Mouse (Mus musculus) forebrain, embryonic 14.5 days (tissue): Measurements from ENCODE around the gene Phf21a. TPM values are rescaled to one million over a fixed set of nuclear protein-coding genes. Genes with fewer than 3 reads are reported as not detected.

Experiments
- ATAC-seq: fragments of 200-750 bp; cut with Nextera tagmentation; 2 replicates; pipeline ENCODE4 v1.8.0; 2017; ENCODE audit warnings: mild to moderate bottlenecking, moderate library complexity
- DNase-seq: peaks from one replicate; pipeline ENCODE4 v3.0.0-alpha.2; 2015; ENCODE audit warnings: low spot score
- H3K27ac ChIP-seq: fragments of 300-500 bp; sonication (generic); 2 replicates; pipeline ENCODE4 v1.5.1; 2014; ENCODE audit warnings: low read depth, mild to moderate bottlenecking, control low read depth, low read length, moderate library complexity
- H3K27me3 ChIP-seq: fragments of 300-500 bp; sonication (generic); replicated peaks from 2 replicates; pipeline ENCODE4 v1.6.1; 2014; ENCODE audit warnings: low read length, control low read depth, mixed read lengths; ENCODE audit not compliant: control insufficient read depth, insufficient read depth
- H3K36me3 ChIP-seq: fragments of 300-500 bp; sonication (generic); 2 replicates; pipeline ENCODE4 v1.6.1; 2014; ENCODE audit warnings: low read length, control low read depth; ENCODE audit not compliant: control insufficient read depth, insufficient read depth
- H3K4me1 ChIP-seq: fragments of 300-500 bp; sonication (generic); 2 replicates; pipeline ENCODE4 v1.6.1; 2014; ENCODE audit warnings: antibody characterized with exemption, low read length, control low read depth; ENCODE audit not compliant: control insufficient read depth, insufficient read depth
- H3K4me2 ChIP-seq: fragments of 300-500 bp; sonication (generic); 2 replicates; pipeline ENCODE4 v1.6.1; 2014; ENCODE audit warnings: mild to moderate bottlenecking, control low read depth, low read length
- H3K4me3 ChIP-seq: fragments of 300-500 bp; sonication (generic); 2 replicates; pipeline ENCODE4 v1.5.1; 2014; ENCODE audit warnings: low read depth, low read length, control low read depth
- H3K9ac ChIP-seq: fragments of 300-500 bp; sonication (generic); 2 replicates; pipeline ENCODE4 v1.6.1; 2014; ENCODE audit warnings: mild to moderate bottlenecking, low read length, control low read depth, moderate library complexity
- H3K9me3 ChIP-seq: fragments of 300-500 bp; sonication (generic); replicated peaks from 2 replicates; pipeline ENCODE4 v1.6.1; 2016; ENCODE audit warnings: low read length, control low read depth, mixed read lengths; ENCODE audit not compliant: control insufficient read depth
- WGBS: fragments of 180-500 bp; shearing (Covaris S2); extraction: QIAGEN DNeasy Blood & Tissue Kit; methylation state at CpG from one replicate; pipeline ENCODE4 v1.1.7; 2014; 5-methylcytosine and 5-hydroxymethylcytosine counted together
- polyA plus RNA-seq: library from polyadenylated mRNA; unstranded; fragments of >200 nt; fragmentation: Nextera tagmentation; extraction: Ambion mirVana; gene quantifications from 2 replicates; pipeline ENCODE4 v1.2.1, GENCODE M21; 2014

Phf21a gene
- polyA plus RNA-seq, 1 experiment from 2014 or later = 37.5 TPM

GRCm38 (mm10) chr2:92350686-92351085, 257.8 kb downstream of the Phf21a start:
- H3K27ac ChIP-seq = no peak overlapping the region
- no peaks in the 10 kb centered on the region for H3K4me1 ChIP-seq
- H3K27me3 ChIP-seq = no peaks in the 10 kb centered on the region
- H3K9me3 ChIP-seq = no peaks in the 10 kb centered on the region
- H3K9ac ChIP-seq = no peak overlapping the region
- peaks cover 75% of the 10 kb centered on the region for H3K36me3 ChIP-seq
- H3K4me3 ChIP-seq = no peak overlapping the region
- DNase-seq (no peak), ATAC-seq (no peak)
- no peak overlapping the region for H3K4me2 ChIP-seq
- 87% methylated on average over 5 of the region's 5 CpGs for WGBS

DNA sequence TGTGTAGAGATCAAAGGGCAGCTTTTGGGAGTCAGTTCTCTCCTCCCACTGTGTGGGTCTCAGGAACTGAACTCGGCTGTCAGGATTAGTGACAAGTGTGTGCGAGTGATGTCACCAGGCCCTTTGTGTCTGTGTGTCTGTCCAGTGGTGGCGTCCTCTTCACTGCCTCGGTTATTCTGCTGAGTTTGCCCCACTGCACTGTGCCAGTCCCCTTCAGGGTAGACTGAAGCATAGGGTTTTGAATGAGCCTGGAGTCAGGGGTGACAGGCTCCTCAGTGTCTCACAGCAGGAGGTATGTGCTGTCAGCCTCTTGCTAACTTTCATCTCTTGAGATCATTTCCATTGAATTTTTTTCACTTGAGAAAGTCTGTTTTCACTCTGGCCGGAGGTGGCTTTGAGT, 260.5 kb downstream of the Phf21a start:
- H3K9me3 ChIP-seq = no peaks in the 10 kb centered on the region
- no peak overlapping the region for H3K4me2 ChIP-seq
- ATAC-seq = no peak
- no peak overlapping the region for H3K27ac ChIP-seq
- 20% methylated on average over 5 of the region's 5 CpGs for WGBS
- peaks cover 81% of the 10 kb centered on the region for H3K36me3 ChIP-seq
- H3K4me3 ChIP-seq = no peak overlapping the region
- H3K9ac ChIP-seq = no peak overlapping the region
- DNase-seq = no peak
- H3K4me1 ChIP-seq = no peaks in the 10 kb centered on the region
- no peaks in the 10 kb centered on the region for H3K27me3 ChIP-seq

GRCm38 (mm10) chr2:92354224-92354623, 261.3 kb downstream of the Phf21a start:
- WGBS = 82% methylated on average over 6 of the region's 6 CpGs

DNA sequence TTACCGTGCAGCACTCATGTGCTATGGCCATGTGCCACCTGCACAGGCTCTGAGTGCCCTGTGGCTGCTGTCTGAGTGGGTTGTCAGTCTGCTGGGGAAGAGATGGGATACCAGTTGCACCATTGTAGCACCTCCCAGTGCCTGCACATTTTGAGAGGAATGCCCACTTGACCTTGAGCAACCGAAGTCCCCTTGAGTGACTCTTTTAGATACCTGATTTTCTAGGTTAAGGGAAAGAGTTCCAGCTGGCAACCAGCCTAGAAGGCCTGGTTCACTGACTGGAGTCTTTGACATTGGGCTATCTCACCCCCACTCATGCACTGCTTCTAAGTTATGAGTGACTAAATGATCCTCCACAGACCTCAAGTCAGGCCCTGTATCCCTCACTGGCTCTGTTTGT, 266.4 kb downstream of the Phf21a start:
- WGBS = 82% methylated on average over 2 of the region's 2 CpGs
- Histone ChIP-seq H3K4me2 (no peak overlapping the region), H3K27me3 (no peaks in the 10 kb centered on the region), H3K4me3 (no peak overlapping the region), H3K9me3 (no peaks in the 10 kb centered on the region), H3K27ac (no peak overlapping the region), H3K4me1 (no peaks in the 10 kb centered on the region), H3K9ac (no peak overlapping the region), H3K36me3 (peaks cover 80% of the 10 kb centered on the region)
- DNase-seq (no peak), ATAC-seq (no peak)

More at GRCm38 (mm10) chr2:92354224-92354623, 261.3 kb downstream of the Phf21a start:
- ATAC-seq (no peak), DNase-seq (no peak)
- Histone ChIP-seq H3K9ac (no peak overlapping the region), H3K9me3 (no peaks in the 10 kb centered on the region), H3K4me3 (no peak overlapping the region), H3K4me1 (no peaks in the 10 kb centered on the region), H3K27me3 (no peaks in the 10 kb centered on the region), H3K27ac (no peak overlapping the region), H3K36me3 (peaks cover 81% of the 10 kb centered on the region), H3K4me2 (no peak overlapping the region)

DNA sequence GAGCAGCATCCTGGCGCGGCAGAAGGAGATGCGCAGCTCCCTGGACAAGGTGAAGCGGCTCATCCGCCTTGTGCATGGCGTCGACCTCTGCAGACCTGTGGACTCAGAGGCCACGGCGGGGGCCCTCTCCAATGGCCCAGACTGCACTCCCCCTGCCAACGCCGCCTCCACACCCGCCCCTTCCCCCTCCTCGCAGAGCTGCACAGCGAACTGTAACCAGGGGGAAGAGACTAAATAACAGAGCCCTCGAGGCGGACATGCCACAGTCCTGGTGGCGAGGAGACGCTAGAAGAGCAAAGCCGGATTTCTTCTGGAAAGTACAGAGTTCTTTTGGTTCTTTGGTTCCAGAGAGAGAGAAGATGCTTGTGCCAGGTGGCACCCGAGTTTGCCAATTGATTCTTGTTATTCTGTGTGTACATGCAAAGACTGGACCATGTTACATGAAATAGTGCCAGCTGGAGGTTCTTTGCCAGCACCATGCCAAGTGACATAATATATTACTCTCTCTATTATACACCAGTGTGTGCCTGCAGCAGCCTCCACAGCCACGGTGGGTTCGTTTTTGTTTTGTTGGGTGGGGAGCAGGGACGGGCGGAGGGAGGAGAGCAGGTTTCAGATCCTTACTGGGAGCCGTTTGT, 267.4 kb downstream of the Phf21a start:
- ATAC-seq (peak; percentile 54; the same call in 1 of the 2 replicates), DNase-seq (peak; percentile 58)
- H3K4me2 ChIP-seq = no peak overlapping the region
- peak overlapping the region; percentile 9; the same call in 1 of the 2 replicates for H3K27ac ChIP-seq
- H3K9me3 ChIP-seq = no peaks in the 10 kb centered on the region
- no peaks in the 10 kb centered on the region for H3K4me1 ChIP-seq
- no peaks in the 10 kb centered on the region for H3K27me3 ChIP-seq
- H3K4me3 ChIP-seq = no peak overlapping the region
- 68% methylated on average over 25 of the region's 25 CpGs for WGBS
- H3K36me3 ChIP-seq = peaks cover 79% of the 10 kb centered on the region
- no peak overlapping the region for H3K9ac ChIP-seq

- H3K9me3 ChIP-seq = no peaks in the 10 kb centered on the region
- 23% methylated on average over 11 of the region's 12 CpGs for WGBS
- ATAC-seq = peak; percentile 56; the same call in 1 of the 2 replicates
- DNase-seq = no peak
- H3K4me2 ChIP-seq = no peak overlapping the region
- H3K4me1 ChIP-seq = no peaks in the 10 kb centered on the region
- H3K4me3 ChIP-seq = no peak overlapping the region
- H3K9ac ChIP-seq = no peak overlapping the region
- no peak overlapping the region; the same call in 1 of the 2 replicates for H3K27ac ChIP-seq
- no peaks in the 10 kb centered on the region for H3K27me3 ChIP-seq
- peaks cover 74% of the 10 kb centered on the region for H3K36me3 ChIP-seq
These were observed 268.0 kb downstream of the Phf21a start for GRCm38 (mm10) chr2:92360893-92361292.

DNA sequence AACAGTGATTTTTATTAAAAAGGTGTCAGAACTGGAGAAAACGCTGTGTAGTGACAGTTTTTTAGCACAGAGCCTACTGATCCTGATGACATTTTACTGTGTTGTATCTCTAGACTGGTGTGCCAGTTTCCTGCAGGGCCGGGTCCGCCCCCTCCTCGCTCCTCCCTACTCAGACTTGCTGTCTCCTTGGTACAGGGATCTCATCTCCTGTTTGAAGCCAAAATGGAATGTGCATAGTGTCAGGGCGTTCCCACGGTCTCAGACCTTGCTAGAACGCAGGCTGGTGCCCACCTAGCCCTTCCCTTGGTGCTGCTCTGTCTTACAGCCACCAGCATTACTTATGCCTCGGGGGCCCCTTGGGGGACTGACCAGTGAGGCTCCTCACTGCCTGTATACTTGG, 268.9 kb downstream of the Phf21a start:
- Histone ChIP-seq H3K36me3 (peaks cover 66% of the 10 kb centered on the region), H3K4me2 (no peak overlapping the region), H3K27me3 (no peaks in the 10 kb centered on the region), H3K9ac (no peak overlapping the region), H3K9me3 (no peaks in the 10 kb centered on the region), H3K4me3 (no peak overlapping the region), H3K27ac (no peak overlapping the region), H3K4me1 (no peaks in the 10 kb centered on the region)
- 84% methylated on average over 8 of the region's 8 CpGs for WGBS
- DNase-seq = no peak
- no peak for ATAC-seq

DNA sequence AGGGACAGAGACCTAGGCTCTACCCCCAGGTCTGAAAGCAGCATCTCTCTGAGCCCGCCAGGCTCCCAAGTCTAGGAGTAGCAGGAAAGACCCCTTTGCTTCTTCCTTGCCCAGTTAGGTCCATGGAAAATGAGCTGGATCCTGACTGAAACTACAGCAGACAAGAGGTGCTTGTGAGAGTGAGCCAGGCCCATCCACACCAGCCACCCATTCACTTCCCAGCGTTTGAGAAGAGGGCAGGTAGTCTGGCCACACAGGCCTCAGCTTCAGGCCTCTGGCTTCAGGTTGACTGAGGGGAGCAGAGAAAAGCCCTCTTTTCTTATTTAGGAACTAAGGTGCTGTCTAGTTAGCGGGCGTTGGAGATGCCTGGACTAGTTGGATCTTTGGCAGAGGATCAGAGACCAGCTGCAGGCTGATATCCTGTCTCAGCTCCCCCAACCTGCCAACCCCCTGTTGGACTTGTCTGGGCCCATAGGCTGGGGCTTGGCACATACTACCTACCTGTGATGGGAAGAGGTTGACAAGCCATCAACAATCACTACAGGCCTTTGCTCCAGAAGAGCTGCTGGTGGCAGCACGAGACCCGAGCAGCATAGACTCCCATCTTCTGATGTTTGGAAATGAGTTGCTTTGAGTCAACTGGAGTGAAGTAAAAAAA, 269.8 kb downstream of the Phf21a start:
- 97% methylated on average over 6 of the region's 6 CpGs for WGBS
- no peak overlapping the region for H3K4me3 ChIP-seq
- ATAC-seq (no peak), DNase-seq (no peak)
- H3K4me2 ChIP-seq = no peak overlapping the region
- H3K9ac ChIP-seq = no peak overlapping the region
- H3K27me3 ChIP-seq = no peaks in the 10 kb centered on the region
- H3K9me3 ChIP-seq = no peaks in the 10 kb centered on the region
- H3K36me3 ChIP-seq = peaks cover 57% of the 10 kb centered on the region
- no peaks in the 10 kb centered on the region for H3K4me1 ChIP-seq
- H3K27ac ChIP-seq = no peak overlapping the region

GRCm38 (mm10) chr2:92364086-92364485, 271.2 kb downstream of the Phf21a start:
- Histone ChIP-seq H3K4me1 (no peaks in the 10 kb centered on the region), H3K27me3 (no peaks in the 10 kb centered on the region), H3K27ac (no peak overlapping the region), H3K9me3 (no peaks in the 10 kb centered on the region), H3K36me3 (peaks cover 43% of the 10 kb centered on the region), H3K4me3 (no peak overlapping the region), H3K4me2 (no peak overlapping the region), H3K9ac (no peak overlapping the region)
- DNase-seq (no peak), ATAC-seq (no peak)
- 82% methylated on average over 4 of the region's 4 CpGs for WGBS
